Mouse (Mus musculus) left cerebral cortex, adult 18-20 months (tissue): ENCODE data around the gene Tmprss3. TPM values are rescaled to one million over a fixed set of nuclear protein-coding genes. Genes with fewer than 3 reads are reported as not detected.

Experiments
- DNase-seq, 2 experiments: peaks; one replicate each; pipeline ENCODE4 v3.0.0; 2021 to 2022; ENCODE audit warnings: low spot score in 2 of 2, mixed read lengths in 1 of 2
- long read RNA-seq, 2 experiments: library from polyadenylated mRNA; stranded (forward); transcript quantifications; one replicate each; pipeline ENCODE4 v2.0.0; 2021
- total RNA-seq, 2 experiments: library from RNA; stranded (reverse); gene quantifications; 2 replicates each; pipeline ENCODE4 v1.2.3; 2021

Tmprss3 gene
- total RNA-seq = under 1 TPM in 1 of 2 experiments, not detected in 1; 0.12 TPM
- long read RNA-seq, experiment 1 = 0 reads
- long read RNA-seq, experiment 2 = 0 reads

DNA sequence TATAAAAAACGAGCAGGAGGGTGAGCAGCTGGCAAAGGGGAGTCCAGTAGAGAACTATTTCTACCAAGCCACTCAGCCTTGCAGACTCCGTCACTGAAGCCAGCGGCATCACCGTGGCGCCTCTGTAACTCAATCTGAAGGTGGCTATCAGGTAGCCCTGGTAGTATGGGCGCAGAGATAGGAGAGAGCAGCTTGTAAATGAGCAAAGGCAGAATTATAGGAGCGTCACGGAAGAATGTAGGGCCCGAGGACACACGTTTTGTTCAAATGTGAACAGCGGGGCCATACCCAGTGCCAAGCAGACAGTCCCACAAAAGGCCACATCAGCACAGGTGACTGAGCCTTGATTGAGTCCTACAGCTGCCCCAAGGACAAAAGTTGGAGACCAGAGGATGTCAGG, at the start of gene Tmprss3:
Gene Tmprss3, minus strand, starts transcription at position 101 of the 400 bp plus-strand sequence.
- DNase-seq = no peak

DNA sequence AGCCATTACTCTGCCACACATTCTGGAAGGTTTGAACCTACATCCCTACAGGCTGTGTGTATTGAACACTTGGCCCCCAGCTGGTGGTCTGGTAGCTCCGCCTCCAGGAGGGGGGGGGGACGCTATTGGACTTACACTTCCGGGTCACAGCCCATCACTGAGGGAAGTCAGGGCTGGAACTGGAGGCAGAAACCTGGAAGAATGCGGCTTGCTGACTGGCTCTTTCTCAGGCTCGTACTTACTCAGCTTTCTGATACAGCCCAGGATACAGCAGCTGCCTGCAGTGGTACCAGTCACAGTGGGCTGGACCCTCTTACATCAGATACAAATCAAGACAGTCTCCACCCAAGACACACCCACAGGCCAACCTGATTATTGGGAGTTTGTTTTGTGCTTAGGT, 48.4 kb upstream of the Tmprss3 start:
- DNase-seq = no peak

DNA sequence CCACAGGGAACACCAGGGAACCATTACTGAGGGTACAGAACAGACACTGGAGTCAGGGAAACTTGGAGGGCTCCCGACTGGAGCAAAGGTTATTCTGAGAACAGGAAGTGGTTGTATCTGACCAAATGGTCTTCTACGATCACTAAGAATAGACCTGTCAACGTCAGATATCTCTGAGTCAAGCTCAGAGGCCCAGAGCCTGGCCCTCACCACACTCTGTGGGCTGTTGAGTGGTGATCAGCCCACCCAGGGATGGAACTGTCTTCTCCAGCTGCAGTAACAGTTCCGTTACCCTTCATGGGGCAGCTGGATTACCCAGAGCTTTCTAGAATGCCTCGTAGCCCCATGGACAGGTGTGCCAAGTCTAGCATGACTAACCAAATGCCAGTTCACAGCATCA, 46.5 kb upstream of the Tmprss3 start:
- no peak for DNase-seq

DNA sequence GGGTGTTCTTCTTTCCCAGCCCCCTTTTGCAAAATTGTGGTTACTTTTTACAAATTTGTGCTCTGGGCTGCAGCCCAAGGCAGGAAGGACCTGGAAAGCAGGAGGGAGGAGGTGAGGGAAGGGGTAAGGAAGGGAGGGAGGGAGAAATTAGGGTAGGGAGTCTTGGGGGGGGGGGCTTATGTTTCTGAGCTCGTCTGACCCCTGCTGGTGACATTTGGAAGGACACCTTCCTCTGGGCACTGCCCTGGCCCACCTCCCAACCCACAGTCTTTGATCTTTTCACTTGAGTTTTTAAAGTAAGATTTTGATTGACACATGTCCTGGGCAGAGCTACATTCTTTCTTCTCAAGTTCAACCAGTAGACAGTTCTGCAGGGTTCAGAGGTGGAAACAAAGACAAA, 44.0 kb upstream of the Tmprss3 start:
- no peak for DNase-seq

DNA sequence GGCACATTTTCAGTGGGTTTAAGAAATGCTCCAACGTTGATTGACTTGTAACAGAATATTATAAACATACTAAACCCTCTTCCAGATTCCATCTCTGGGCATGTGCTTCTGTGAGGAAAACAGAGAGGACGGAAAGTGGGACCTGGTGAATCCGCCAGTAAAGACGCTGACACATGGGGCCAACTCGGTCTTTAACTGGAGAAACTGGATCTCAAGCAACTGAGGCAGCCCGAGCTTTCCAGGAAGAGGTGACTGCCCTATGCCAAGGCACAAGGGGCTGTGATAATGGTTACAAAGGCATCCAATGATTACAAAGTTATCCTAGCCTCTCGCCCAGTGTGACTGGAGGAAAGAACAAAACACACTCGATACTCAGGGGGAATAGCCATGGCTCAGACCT, 42.4 kb upstream of the Tmprss3 start:
- DNase-seq = no peak

DNA sequence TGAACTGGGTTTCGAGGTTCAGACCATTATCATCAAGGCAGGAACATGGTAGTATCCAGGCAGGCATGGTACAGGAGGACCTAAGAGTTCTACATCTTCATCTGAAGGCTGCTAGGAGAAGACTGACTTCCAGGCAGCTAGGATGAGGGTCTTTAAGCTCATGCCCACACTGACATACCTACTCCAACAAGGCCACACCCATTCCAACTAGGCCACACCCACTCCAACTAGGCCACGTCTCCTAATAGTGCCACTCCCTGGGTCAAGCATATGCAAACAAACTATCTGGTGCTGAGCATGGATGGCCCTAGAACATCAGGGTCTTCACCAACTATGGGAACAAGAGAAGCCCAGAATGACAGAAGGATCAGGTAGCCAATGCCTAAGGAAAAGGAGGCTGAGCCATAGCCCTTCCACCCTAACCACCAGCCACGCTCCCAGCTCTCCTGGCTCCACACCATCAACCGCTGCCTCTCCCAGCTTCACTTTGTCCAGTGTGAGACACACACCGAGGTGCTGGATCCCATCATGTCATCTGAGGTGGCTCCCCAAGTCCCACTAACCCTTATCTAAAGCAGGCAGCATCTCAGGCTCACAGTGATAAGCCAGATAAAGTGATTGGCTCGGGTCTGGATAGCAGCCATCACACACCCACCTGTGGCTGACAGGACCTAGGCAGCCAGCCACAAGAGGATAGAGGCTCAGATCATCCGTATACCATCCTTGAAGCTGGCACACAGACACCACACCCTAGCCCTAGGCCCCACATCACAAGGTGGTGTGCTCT, 39.6 kb upstream of the Tmprss3 start:
- no peak for DNase-seq

DNA sequence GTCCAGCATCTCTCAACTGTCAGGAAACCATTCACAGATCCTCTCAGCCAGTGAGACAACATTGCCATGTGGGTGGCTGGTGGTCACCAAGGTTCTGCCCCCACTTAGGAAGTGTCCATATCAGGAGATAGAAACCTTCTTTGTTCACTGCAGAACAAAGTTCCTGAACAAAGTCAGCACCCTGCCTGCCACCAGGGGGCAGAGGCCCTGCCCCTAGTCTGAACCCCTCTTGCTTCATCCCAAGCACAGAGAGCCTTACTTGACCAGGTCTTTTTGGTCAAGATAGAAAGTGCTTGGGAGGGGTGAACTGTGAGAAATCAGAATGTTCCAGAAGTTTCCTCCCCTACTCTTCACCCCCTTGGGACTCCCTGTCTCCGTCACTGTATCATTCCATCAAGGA, 37.1 kb upstream of the Tmprss3 start:
- DNase-seq = no peak

DNA sequence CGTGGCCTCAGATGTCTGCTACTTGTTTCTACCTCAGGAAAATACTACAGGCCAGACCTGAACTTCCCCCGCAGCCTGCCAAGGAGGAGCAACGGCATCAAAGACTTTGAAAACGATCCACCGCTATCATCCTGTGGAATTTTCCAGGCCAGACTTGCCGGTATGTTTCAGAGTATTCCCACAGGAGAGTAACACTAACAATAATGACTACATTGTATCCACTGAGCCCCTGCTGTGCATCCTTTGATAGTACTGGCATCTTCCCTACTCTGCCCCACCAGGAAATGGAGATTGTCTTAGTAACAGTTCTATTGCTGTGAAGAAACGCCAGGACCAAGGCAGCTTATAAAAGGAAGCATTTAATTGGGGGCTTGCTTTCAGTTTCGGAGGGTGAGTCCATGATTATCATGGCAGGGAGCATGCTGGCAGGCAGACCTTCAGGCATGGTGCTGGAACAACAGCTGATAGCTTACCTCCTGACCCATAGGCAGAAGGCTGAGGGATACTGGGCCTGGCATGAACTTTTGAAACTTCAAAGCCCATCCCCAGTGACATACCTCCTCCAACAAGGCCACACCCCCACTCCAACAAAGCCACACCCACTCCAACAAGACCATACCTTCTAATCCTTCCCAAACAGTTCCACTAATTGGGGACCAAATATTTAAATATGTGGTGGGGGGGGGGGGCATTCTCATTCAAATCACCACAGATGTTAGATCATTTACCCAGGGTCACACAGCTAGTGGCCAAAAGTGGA, 33.7 kb upstream of the Tmprss3 start:
- no peak for DNase-seq

DNA sequence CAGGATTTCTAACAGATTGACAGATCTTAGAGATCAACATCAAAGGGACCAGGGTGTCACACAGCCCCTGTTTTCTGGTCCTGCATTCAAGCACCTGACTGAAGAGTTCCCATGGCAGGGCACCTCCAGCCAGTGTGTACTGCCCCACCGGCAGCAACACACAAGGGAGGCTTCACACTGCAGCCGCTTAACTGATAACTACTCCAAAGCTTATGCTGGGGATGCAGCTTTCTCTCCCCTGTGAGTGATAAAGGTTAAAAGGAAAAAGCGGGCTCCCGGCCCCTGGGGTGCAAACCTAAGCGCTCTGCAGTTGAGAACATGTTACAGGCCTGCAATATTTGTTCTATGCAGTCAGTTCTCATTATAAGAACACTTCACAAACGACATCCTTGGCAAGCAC, 33.0 kb upstream of the Tmprss3 start:
- DNase-seq = no peak

DNA sequence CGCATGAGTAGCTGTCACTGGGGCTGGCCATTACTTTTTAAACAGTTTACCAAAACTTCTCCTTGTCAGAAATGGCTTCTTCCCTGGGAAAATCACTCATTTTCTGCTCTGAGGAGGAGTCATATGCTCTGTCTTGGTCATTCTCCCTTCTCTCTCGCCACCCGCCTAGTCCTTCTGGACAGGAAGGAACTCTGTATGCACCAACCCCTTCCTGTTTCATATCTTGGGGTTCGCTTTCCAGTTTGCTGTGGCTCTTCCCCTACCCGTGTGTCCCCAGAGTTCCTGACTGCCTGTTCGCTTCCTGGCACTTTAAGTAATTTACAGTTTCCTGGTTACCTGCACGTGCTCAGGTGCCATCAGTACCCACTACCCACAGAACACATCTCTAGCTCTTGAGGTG, 28.2 kb upstream of the Tmprss3 start:
- DNase-seq = no peak

DNA sequence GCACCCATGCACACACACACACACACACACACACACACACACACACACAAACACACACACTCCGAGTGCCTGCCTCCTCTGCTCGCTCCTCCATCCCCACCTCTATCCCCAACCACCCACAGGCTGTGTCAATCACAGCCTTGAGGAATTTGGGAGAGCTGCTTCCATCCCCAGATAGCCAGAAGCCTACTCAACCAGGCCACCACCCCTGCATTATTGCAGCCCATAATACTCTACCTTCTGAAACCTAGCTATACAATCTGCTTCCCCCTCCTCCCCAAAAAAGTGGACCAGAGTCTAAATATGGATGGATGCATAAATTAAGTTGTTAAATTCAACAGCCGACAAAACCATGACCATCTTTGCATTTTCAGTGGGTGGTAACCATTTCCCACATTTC, 27.6 kb upstream of the Tmprss3 start:
- peak; percentile 4 to 28 for DNase-seq

DNA sequence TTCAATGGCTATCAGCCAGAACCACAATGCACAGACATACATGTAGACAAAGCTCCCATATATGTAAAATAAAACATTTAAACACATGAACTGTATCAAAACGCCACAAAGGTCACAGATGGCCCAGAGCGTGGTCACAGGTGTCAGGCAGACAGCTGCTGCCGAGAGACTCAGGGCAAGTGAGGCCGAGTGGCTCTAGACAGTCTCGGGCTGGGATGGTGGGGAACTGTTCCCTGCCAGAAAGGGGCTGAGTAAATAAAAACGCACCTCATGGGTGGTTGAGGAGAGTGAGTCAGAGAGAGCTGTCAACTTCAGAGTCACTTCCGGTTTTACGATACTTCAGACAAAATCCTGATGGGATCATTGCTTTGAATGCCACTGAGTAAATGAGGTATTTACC, 25.8 kb upstream of the Tmprss3 start:
- no peak for DNase-seq

DNA sequence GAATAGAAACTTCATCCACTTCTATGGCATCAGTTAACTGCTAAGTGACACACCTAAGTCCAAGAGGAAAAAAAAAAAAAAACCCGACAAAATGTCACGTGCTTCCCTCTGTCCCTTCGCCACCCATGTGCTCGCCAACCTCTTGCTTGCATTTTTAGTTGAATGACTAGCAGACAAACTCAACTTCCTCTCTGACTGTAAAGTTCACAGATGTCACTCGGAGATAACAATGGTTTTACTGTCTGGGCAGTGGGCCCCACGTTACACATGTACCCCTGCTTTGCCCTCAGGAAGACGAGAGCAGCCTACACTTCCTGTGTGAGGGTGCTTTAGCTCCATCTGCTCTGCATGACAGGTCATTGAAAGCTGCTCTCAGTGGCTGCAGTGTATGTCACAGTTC, 25.1 kb upstream of the Tmprss3 start:
- no peak for DNase-seq

DNA sequence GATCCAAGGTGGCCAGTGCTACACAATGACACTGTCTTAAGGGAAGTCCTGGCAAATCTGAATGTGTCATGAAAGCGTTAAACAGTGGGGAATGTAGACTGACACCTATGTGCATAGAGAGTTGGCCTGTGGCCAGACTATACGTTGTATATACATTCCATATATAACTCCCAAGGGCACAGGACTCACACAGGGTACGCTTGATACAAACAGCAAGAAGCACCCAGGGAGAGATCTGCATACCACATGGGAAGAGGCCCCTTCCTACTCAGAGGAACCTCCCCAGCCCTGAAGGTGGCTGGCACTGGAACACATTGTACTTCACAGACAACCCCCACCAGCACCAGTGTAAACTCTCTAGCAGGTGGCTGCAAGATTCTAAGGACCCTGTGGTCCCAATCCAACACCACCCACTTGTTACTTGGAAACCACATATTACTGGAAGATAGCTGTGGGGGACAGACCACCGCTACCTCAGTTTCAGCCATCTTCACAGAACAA, 24.1 kb upstream of the Tmprss3 start:
- no peak for DNase-seq

DNA sequence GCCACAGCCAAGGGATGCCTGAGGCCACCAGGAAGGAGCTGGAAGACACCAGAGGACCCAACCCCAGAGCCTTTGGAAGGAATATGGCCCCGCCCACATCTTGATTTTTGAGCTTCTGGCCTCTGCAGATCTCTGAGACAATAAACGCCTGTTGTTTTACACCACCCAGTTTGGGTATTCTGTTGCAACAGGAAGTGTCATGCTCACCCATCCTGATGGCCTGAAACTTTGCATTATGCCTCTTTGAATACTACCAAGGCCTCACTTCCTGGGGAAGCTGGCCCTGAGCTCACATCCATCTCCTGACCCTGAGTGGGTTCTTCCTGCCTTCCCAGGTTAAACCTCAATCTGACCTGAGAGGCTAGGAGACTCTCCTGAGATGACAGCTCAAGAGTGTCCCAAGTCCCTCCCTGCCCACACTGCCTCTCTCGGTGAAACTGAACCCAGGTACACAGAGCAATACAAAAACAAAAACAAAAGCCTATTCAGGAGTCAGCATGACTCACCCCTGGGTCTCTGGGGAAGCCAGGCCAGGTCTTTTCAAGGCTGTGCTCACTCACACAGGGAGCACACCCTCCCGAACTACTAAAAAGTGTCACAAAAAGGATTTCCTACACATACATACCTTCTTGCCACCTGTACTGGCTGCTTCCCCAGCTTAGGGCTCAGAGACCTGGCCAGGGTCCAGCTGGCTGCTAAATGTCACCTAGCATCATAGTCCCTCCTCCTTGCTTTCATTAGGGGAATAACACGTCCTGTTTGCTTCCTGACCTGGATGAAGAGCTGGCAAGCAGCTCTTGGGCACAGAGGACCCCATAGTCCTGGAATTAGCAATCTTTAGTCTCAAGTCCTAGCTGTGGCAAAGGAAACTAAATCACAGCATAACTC, 17.5 kb upstream of the Tmprss3 start:
- no peak for DNase-seq

DNA sequence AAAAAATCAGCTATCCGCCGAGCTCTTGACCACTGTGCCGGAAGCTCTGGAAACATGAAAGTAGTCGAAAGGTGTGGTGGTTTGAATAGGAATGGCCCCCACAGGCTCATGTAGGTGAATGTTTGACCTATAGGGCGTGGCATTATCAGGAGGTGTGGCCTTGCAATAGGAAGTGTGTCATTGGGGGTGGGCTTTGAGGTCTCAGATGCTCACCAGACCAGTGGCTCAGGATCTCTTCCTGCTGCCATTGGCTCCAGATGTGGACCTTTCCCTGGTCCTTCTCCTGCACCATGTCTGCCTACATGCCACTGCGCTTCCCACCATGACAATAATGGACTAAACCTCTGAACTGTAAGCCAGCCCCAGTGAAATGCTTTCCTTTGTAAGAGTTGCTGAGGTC, 13.1 kb upstream of the Tmprss3 start:
- DNase-seq = no peak

DNA sequence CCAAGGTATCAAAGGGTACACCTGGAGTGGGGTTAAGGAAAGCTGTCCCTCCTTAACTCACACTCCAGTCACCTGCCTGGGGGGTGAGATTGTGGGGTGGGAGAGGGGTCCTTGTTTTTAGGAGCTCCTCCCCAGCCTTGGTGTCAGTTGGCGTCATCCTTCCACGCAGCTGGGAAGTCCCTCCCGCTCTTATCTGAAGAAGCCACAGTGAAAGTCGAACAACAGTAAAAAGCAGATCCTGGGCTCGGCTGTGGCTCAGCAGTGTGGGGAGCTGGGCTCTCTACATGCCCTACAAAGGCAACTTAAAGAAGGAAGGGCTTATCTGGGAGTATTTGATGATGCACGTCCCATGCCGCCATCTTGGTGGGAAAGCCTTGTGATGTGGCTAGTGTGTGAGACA, 11.5 kb upstream of the Tmprss3 start:
- DNase-seq = no peak

DNA sequence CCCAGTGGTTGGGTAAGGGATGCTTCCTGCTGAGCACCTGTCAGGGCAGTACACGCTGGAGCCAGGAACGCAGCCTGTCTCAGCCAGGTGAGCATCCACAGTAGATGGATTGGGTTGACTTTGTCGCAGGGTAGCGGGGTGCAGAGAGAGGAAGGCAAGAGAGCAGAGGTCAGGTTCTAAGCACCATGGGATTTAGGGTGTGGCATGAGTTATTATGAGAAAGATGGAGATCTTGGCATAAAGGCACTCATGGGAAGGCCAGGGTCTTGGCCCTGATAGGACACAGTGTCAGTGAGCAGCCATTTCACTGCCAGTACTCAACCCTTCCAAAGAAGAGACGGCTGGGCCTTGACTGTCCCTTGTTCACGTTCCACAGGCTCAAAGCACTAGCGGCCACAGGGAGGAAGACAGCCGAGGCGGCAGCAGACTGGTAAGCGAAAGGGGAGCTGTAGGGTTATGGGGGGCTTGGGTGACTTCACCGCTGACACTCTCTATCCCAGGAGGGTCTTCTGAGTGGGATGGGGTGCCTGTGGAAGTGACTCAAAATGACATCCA, 10.7 kb upstream of the Tmprss3 start:
- no peak for DNase-seq

DNA sequence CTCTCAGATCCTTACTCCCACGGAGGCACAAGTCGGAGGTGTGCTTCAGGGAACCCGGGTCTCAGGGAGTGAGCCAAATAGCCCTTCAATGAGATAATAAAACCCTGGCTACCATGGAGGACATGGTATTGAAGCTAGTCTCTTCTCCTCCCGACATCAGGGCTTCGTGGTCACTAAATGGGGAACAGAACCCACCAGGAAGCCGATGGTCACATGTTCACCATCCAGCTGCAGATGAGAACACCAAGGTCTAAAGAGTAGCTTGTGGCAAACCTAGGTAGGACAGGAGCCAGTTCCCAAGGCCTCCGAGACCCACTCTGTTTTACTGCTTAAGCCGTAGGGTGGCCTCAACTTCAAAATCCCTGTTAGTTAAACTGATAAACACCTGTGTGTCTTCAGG, 9.9 kb upstream of the Tmprss3 start:
- DNase-seq = no peak

DNA sequence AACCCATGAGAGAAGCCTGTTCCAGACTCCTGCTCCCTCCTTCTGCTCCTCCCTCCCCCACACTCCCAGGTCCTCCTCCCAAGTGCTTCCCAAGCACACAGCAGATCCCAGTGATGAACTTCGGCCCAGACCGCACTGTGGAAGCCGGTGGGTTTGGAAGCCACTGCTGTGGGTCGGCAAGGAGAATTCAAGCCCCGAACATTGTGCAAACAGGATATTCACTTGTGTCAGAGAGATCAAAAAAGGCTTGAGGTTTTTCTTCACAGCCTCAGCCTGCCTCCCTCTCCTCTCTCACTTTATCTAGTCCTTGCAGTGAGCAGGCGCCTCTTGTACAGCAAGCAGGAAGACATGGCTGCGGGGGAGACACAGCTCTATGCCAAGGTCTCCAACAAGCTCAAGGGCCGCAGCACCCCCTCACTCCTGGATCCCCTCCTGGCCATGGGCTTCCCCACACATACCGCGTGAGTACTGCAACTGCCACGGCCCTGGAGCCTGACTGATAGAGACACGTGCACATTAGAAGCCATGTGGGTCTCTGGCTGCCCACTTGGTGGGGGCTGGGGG, 9.1 kb upstream of the Tmprss3 start, which contains the start of gene Ubash3a:
Gene Ubash3a, plus strand, starts transcription at position 103 of the 564 bp plus-strand sequence.
- no peak for DNase-seq

DNA sequence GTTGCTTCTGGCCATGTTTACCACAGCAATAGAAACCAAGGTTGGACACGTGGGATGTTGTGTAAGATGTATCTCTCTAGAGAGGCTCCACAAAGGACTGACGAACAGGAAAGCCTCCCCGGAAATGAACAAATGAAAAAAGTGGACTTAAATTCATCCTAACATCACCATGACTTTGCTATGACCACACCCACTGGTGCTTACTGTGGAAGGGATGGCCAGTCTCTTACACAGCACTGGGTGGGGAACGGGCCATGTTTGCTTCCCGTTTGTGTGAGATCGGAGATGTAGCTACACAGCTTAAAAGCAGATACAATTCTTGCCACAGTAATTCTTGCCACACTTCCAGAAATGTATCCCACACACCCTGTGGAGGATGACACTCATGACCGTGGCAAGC, 2.5 kb downstream of the Tmprss3 start:
- DNase-seq = no peak
